Mouse (Mus musculus): Measurements from ENCODE around the gene Adamtsl5. TPM values are rescaled to one million over a fixed set of nuclear protein-coding genes. Genes with fewer than 3 reads are reported as not detected.

Gene Adamtsl5
- polyA plus RNA-seq, 1 experiment from 2014 or later, result 0.18 TPM

DNA sequence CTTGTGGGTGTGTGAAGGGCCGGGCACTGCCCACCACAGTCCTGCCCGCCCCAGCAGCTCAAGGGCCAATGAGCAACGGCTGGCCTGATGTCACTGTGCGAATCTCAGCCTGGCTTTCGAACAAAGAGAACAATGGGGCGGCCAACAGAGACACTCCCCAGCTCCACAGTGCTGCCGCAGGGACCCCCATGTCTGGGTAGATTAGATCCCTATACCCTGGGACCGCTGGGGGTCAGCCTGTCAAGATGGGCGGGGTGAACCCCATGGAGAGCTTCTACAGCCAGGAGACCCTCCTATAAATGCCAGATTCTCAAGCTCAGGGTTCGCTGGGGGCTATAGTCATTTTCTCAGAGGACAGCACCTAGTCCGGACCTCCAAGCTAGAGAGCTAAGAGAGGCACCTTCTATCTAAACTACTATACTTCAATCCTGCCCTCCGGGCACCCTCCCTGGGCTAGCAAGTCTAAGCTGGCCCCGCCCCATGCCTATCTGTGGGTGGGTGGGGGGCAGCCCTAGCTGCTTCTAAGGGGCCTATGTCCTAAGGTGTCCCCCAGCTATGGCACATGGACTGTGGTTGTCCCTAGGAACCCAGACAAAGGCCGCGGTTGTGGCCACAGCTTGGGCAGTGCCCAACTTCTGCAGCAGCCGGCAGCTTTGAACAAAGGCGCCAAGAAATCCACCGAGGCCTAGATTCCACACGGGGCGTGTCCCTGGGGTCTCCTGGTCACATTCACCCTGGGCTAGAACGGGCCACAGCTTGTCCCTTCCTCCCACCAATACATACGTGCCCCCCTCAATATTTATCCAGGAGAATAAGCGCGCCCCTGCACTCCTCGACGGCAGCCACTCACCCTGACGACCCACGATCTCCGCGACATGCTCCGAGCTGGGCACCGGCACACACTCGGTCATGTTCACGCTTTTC lies 37.9 kb upstream of the Adamtsl5 start:
- under 1% methylated on average over 34 of the region's 34 CpGs for WGBS
- Histone ChIP-seq H3K9me3 (replicated peaks) (no peaks in the 10 kb centered on the region), H3K4me2 (peak overlapping the region; percentile 97), H3K27me3 (no peaks in the 10 kb centered on the region), H3K27ac (peak overlapping the region; percentile 99), H3K9ac (peak overlapping the region; percentile 100), H3K4me3 (peak overlapping the region; percentile 99), H3K4me1 (peaks cover 38% of the 10 kb centered on the region), H3K36me3 (ENCODE audit: poor library complexity, severe bottlenecking) (peaks cover 58% of the 10 kb centered on the region)
- peak; percentile 75 for ATAC-seq

DNA sequence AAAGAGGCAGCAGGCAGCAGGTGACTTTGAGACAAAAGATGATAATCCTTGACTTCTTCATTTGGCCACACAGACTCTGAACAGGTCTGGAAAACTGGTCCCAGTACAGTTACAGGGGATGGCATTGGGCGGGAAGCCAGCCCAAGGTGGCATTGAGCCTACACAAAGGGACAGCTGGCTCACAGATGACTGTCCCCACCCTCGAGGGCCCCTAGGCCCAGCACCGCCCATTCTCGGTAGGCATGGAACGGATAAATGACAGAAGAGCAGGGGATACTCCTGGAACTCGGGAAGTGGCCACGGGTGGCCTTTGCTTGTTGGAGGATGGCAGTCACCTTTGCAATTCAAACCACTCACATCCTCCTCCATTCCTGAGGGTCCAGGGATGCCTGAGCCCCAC lies 37.1 kb upstream of the Adamtsl5 start:
- Histone ChIP-seq H3K27ac (peak overlapping the region; percentile 99), H3K4me1 (peaks cover 38% of the 10 kb centered on the region), H3K9me3 (replicated peaks) (no peaks in the 10 kb centered on the region), H3K4me2 (peak overlapping the region; percentile 97), H3K27me3 (no peaks in the 10 kb centered on the region), H3K4me3 (peak overlapping the region; percentile 99), H3K9ac (peak overlapping the region; percentile 100), H3K36me3 (ENCODE audit: poor library complexity, severe bottlenecking) (peaks cover 56% of the 10 kb centered on the region)
- peak; percentile 20 for ATAC-seq
- 3% methylated on average over 7 of the region's 7 CpGs for WGBS

DNA sequence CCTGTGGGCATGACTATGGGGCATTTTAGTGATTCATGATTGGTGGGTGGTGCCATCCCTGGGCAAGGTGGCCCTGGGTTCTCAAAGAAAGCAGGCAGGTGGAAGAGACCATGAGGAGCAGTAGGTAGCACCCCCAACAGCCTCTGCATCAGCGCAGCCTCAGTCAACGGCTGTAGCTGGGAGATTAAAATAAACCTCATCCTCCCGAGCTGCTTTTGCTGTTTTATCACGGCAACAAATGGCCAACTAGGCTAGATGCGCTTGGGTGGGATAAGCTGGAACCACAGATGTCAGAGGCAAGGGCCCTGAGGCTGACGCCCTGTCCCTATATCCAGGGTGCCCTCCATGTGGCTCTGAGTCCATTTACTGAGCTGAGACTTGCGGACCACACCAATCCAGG lies 36.5 kb upstream of the Adamtsl5 start:
- Histone ChIP-seq H3K36me3 (ENCODE audit: poor library complexity, severe bottlenecking) (peaks cover 56% of the 10 kb centered on the region), H3K27me3 (no peaks in the 10 kb centered on the region)
- WGBS, result 74% methylated on average over 7 of the region's 7 CpGs

DNA sequence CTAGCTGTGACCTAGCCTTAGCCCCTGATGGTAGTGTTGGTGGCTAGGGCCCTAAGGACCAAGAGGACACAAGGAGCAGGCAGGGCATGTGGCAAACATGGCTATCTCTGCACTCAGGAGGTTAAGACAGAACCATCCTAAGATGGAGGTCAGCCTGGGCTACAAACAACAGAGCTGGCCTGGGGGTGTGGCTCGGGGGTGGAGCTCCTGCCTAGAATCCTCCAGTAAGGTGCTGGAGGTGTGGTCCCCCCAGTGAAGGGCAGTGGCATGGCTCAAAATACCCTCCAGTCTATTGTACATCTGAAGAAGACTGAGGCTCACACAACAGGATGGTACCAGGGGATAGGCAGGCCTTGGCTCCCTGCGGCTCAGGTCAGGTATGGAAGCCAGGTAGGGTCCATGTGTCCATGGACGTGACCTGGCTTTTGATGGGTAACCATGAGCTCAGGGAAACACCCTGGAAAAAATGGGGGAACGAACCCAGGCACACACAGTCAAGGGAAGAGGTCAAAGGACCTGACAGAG lies 36.0 kb upstream of the Adamtsl5 start:
- H3K4me2 ChIP-seq, result peak overlapping the region; percentile 97
- WGBS, result 87% methylated on average over 4 of the region's 4 CpGs
- peak overlapping the region; percentile 99; the same call in 1 of the 2 replicates for H3K27ac ChIP-seq
- no peaks in the 10 kb centered on the region for H3K27me3 ChIP-seq
- peak overlapping the region; percentile 100 for H3K9ac ChIP-seq
- no peak for ATAC-seq
- peak overlapping the region; percentile 99 for H3K4me3 ChIP-seq
- peaks cover 38% of the 10 kb centered on the region for H3K4me1 ChIP-seq
- H3K36me3 ChIP-seq (ENCODE audit: poor library complexity, severe bottlenecking), result peaks cover 60% of the 10 kb centered on the region
- no peaks in the 10 kb centered on the region for H3K9me3 ChIP-seq (replicated peaks)

More for the DNA sequence above, 36.5 kb upstream of the Adamtsl5 start:
- no peak for ATAC-seq
- H3K4me1 ChIP-seq, result peaks cover 38% of the 10 kb centered on the region
- no peaks in the 10 kb centered on the region for H3K9me3 ChIP-seq (replicated peaks)
- H3K27ac ChIP-seq, result peak overlapping the region; percentile 99
- peak overlapping the region; percentile 100 for H3K9ac ChIP-seq
- H3K4me2 ChIP-seq, result peak overlapping the region; percentile 97
- H3K4me3 ChIP-seq, result peak overlapping the region; percentile 99

DNA sequence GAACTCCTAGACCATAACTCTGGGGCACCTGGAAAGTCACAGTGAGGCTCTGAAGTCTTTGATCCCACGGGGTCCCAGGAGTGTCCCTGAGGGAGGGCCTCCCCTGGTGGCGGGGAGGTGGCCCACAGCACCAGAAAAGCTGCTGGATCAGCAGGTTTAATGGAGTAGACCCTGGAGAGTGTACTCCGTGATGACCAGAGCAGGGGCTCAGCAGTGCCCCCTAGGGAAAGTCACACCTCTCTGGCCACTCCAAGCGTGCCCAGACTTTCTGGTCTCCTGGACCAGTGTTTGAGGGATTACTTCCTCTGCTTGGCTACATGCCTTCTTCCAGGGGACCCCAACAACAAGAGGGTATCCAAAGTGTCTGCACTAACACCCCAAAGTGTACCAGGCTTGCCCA lies 35.2 kb upstream of the Adamtsl5 start:
- Histone ChIP-seq H3K27ac (no peak overlapping the region), H3K36me3 (ENCODE audit: poor library complexity, severe bottlenecking) (peaks cover 61% of the 10 kb centered on the region), H3K4me2 (peak overlapping the region; percentile 97), H3K4me3 (peak overlapping the region; percentile 99), H3K27me3 (no peaks in the 10 kb centered on the region), H3K9ac (peak overlapping the region; percentile 100), H3K9me3 (replicated peaks) (no peaks in the 10 kb centered on the region), H3K4me1 (peaks cover 34% of the 10 kb centered on the region)
- ATAC-seq, result no peak
- 52% methylated on average over 4 of the region's 4 CpGs for WGBS

DNA sequence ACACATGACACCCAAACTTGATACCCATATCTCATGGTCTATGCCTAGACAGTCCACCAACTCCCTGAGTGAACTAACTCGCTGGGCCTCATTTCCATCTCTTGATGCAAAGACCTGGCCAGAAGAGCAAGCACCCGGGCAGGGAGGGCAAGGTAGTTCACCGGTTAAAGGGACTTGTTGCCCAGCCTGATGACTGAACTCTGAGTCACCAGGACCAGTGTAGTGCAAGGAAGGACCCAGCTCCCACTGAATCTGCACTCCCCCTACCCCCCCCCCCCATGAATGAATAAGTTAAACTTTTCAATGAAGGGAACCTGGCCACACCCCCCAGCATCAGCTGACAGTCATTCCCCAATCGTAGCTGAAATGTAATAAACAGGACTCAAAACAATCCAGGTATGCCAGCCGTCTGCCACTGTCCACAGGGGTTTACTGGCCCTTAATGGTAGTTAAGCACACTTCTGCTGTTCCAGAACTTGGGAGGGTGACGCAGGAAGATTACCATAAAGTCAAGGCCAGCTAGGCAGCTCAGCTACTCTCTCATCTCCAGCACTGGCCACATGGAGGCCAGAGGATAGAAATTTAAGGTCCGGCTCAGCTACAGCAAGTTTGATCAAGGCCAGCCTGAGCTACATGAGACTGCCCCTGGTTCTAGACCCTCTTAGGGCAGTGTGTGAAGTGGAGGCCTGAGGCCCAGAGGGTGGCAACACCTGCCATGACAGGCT lies 34.6 kb upstream of the Adamtsl5 start:
- no peak for ATAC-seq
- H3K4me3 ChIP-seq, result peak overlapping the region; percentile 99
- peaks cover 28% of the 10 kb centered on the region for H3K4me1 ChIP-seq
- peak overlapping the region; percentile 97 for H3K4me2 ChIP-seq
- H3K27ac ChIP-seq, result no peak overlapping the region
- H3K9ac ChIP-seq, result peak overlapping the region; percentile 100
- no peaks in the 10 kb centered on the region for H3K27me3 ChIP-seq
- H3K36me3 ChIP-seq (ENCODE audit: poor library complexity, severe bottlenecking), result peaks cover 61% of the 10 kb centered on the region
- WGBS, result 90% methylated on average over 7 of the region's 7 CpGs
- no peaks in the 10 kb centered on the region for H3K9me3 ChIP-seq (replicated peaks)

DNA sequence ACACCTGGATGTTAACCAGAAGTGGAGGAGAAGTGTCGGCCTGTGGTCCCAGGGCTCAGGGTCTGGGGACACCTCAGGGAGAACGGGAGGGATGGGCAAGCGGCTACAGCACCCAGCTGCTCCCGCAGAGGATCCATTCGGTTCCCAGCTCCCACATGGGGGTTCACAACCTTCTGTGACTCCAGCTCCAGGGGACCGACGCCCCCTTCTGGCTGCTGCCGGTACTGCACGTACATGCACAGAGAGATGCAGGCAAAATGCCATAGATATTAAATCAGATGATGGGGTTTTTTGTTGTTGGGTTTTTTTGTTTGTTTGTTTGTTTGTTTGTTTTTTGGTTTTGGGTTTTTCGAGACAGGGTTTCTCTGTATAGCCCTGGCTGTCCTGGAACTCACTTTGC lies 29.5 kb upstream of the Adamtsl5 start:
- Histone ChIP-seq H3K27me3 (no peaks in the 10 kb centered on the region), H3K9me3 (replicated peaks) (no peaks in the 10 kb centered on the region), H3K36me3 (ENCODE audit: poor library complexity, severe bottlenecking) (peaks cover 35% of the 10 kb centered on the region), H3K4me2 (no peak overlapping the region), H3K4me3 (no peak overlapping the region), H3K9ac (no peak overlapping the region), H3K27ac (no peak overlapping the region), H3K4me1 (no peaks in the 10 kb centered on the region)
- WGBS, result 56% methylated on average over 10 of the region's 10 CpGs
- no peak for ATAC-seq

DNA sequence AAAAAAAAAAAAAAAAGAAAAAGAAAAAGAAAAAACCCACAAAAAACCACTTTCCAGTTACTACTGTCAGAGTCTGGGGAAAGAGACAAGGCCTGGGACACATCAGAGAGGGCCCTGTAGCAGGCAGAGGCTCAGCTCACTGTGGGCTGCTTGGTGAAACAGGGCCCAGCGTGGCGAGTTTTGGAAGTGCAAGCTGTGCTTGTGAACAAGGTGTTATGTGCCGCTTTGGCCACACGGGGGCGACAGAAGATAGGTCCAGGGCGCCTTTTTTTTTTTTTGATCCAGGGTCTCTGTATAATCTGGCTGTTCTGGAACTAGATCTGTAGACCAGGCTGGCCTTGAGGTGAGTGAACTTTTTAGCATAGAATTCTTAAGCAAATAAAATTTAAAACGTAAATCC lies 27.9 kb upstream of the Adamtsl5 start:
- ATAC-seq, result no peak; the same call in 1 of the 2 replicates

DNA sequence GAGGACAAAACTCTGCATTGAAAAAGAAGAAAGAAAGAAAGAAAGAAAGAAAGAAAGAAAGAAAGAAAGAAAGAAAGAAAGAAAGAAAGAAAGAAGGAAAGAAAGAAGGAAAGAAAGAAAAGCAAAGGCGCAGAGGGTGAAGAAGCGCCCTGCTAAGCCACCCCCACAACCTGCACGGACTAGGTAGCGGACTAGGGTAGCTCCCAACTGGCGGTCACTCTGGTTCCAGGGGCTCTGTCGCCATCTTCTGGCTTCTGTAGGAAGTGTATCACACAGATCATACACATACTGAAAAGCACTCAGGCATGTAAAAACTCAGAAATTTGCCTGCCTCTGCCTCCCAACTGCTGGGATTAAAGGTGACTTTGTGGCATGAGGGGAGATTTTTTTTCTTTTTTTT lies 25.9 kb upstream of the Adamtsl5 start:
- ATAC-seq, result no peak
- Histone ChIP-seq H3K4me1 (peaks cover 14% of the 10 kb centered on the region), H3K4me2 (no peak overlapping the region), H3K9ac (no peak overlapping the region), H3K4me3 (no peak overlapping the region), H3K36me3 (ENCODE audit: poor library complexity, severe bottlenecking) (0 out of 2 replicates have a peak, but pooled peaks cover under 1% of the 10 kb centered on the region), H3K9me3 (replicated peaks) (no peaks in the 10 kb centered on the region), H3K27ac (no peak overlapping the region), H3K27me3 (no peaks in the 10 kb centered on the region)
- WGBS, result 16% methylated on average over 6 of the region's 6 CpGs

More for the DNA sequence above, 27.9 kb upstream of the Adamtsl5 start:
- under 1% methylated on average over 7 of the region's 7 CpGs for WGBS
- Histone ChIP-seq H3K27ac (no peak overlapping the region), H3K4me3 (no peak overlapping the region), H3K36me3 (ENCODE audit: poor library complexity, severe bottlenecking) (peaks cover 19% of the 10 kb centered on the region), H3K4me1 (peaks cover 12% of the 10 kb centered on the region), H3K4me2 (no peak overlapping the region), H3K9me3 (replicated peaks) (no peaks in the 10 kb centered on the region), H3K9ac (no peak overlapping the region), H3K27me3 (no peaks in the 10 kb centered on the region)

DNA sequence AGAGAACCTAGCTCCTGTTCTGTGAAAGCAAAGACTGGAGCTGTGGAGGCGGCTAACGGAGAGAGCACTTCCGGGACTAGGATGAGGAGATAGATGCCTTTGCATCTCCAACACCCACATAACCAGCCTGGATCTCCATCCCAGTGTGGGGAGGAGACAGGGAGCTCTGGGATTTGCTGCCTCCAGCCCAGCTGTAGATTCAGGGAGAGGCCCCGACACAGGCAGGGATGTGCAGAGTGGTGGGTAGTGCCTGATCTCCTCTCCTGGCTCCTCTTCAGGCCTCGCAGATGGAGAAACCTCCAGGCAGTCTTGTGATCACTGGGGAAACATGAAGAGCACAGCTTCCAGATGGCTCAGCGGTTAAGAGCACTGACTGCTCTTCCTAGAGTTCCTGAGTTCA lies 24.5 kb upstream of the Adamtsl5 start:
- ATAC-seq, result no peak
- no peak overlapping the region for H3K27ac ChIP-seq
- H3K36me3 ChIP-seq (ENCODE audit: poor library complexity, severe bottlenecking), result no peaks in the 10 kb centered on the region
- 78% methylated on average over 6 of the region's 6 CpGs for WGBS
- H3K4me2 ChIP-seq, result no peak overlapping the region
- H3K9me3 ChIP-seq (replicated peaks), result no peaks in the 10 kb centered on the region
- peaks cover 2% of the 10 kb centered on the region; the same call in 1 of the 2 replicates for H3K27me3 ChIP-seq
- no peak overlapping the region for H3K4me3 ChIP-seq
- H3K9ac ChIP-seq, result no peak overlapping the region; the same call in 1 of the 2 replicates
- H3K4me1 ChIP-seq, result peaks cover 14% of the 10 kb centered on the region

DNA sequence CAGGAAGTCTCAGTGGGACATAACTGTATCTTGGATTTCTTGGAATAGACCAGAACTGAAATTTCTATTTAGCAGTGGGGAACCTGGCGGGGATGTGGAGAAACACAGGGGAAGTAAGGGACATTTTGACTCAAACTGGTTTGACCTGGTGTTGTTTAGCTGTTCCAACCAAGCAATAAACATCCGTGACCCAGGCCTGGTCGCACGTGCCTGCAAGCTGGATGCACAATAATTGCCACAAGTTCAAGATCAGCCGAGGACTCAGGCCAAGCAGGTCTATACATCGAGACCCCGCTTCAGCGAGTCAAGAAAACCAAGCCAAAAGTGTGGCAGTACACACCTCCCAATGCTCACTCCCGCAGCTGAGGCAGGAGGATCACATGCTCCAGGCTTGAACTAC lies 23.8 kb upstream of the Adamtsl5 start:
- Histone ChIP-seq H3K4me1 (peaks cover 14% of the 10 kb centered on the region), H3K27ac (no peak overlapping the region), H3K9me3 (replicated peaks) (no peaks in the 10 kb centered on the region), H3K27me3 (peaks cover 8% of the 10 kb centered on the region; the same call in 1 of the 2 replicates), H3K36me3 (ENCODE audit: poor library complexity, severe bottlenecking) (no peaks in the 10 kb centered on the region), H3K4me2 (peak overlapping the region; percentile 47), H3K4me3 (peak overlapping the region; percentile 20; the same call in 1 of the 2 replicates), H3K9ac (peak overlapping the region; percentile 32)
- ATAC-seq, result no peak
- WGBS, result 51% methylated on average over 9 of the region's 9 CpGs
